Mouse (Mus musculus) spleen, adult 18-20 months (tissue): ENCODE data around the gene Neu4.
"Not testable (repeated sequence)": the region's sequence is repeated elsewhere in the genome, so short reads cannot be mapped to it uniquely, and the experiment has no call there.

Experiments used
- DNase-seq, 2 experiments: peaks; one replicate each; pipeline ENCODE4 v3.0.0; 2022; ENCODE audit warnings: mixed read lengths in 2 of 2

The Neu4 gene

GRCm38 (mm10) chr1:94053530-94054216 lies 33.4 kb downstream of the Neu4 start:
- no peak for DNase-seq

- no peak for DNase-seq
Observed at GRCm38 (mm10) chr1:94054481-94054880, 34.2 kb downstream of the Neu4 start.

GRCm38 (mm10) chr1:94055966-94056365 lies 35.7 kb downstream of the Neu4 start:
- DNase-seq: no peak

- no peak for DNase-seq
Observed at GRCm38 (mm10) chr1:94057401-94057800, 37.1 kb downstream of the Neu4 start.

GRCm38 (mm10) chr1:94058281-94058680 lies 38.0 kb downstream of the Neu4 start:
- DNase-seq: not testable (repeated sequence)

GRCm38 (mm10) chr1:94074756-94075155 lies 54.5 kb downstream of the Neu4 start:
- DNase-seq: no peak

GRCm38 (mm10) chr1:94076702-94077101 lies 56.5 kb downstream of the Neu4 start:
- no peak for DNase-seq
